Mouse (Mus musculus): Measurements from ENCODE around the gene Gm2000. TPM values are rescaled to one million over a fixed set of nuclear protein-coding genes. Genes with fewer than 3 reads are reported as not detected.
"Not testable (repeated sequence)": the region's sequence is repeated elsewhere in the genome, so short reads cannot be mapped to it uniquely, and the experiment has no call there.

Gene Gm2000
- polyA plus RNA-seq, 1 experiment from 2014 or later: 492 TPM

GRCm38 (mm10) chr1:156386880-156387279, 21.0 kb downstream of the Gm2000 start:
- Histone ChIP-seq H3K4me1 (replicated peaks; ENCODE audit: control insufficient read depth, insufficient read depth, low read length) (no peaks in the 10 kb centered on the region), H3K36me3 (ENCODE audit: control insufficient read depth, insufficient read depth) (no peaks in the 10 kb centered on the region), H3K9me3 (ENCODE audit: control insufficient read depth, low read length) (no peaks in the 10 kb centered on the region), H3K4me3 (replicated peaks; ENCODE audit: low read length) (no peak overlapping the region), H3K9ac (replicated peaks; ENCODE audit: low read depth, low read length) (no peak overlapping the region), H3K27ac (ENCODE audit: low read length) (no peak overlapping the region), H3K27me3 (replicated peaks; ENCODE audit: control insufficient read depth, insufficient read depth, low read length) (no peaks in the 10 kb centered on the region), H3K4me2 (ENCODE audit: low read length) (no peak overlapping the region)
- ATAC-seq: no peak
- WGBS: 75% methylated on average over 3 of the region's 3 CpGs

GRCm38 (mm10) chr1:156393148-156393547, 27.3 kb downstream of the Gm2000 start:
- ATAC-seq: no peak
- no peaks in the 10 kb centered on the region for H3K27me3 ChIP-seq (replicated peaks; ENCODE audit: control insufficient read depth, insufficient read depth, low read length)
- H3K4me3 ChIP-seq (replicated peaks; ENCODE audit: low read length): no peak overlapping the region
- H3K9me3 ChIP-seq (ENCODE audit: control insufficient read depth, low read length): no peaks in the 10 kb centered on the region
- H3K4me1 ChIP-seq (replicated peaks; ENCODE audit: control insufficient read depth, insufficient read depth, low read length): no peaks in the 10 kb centered on the region
- no peak overlapping the region for H3K27ac ChIP-seq (ENCODE audit: low read length)
- H3K9ac ChIP-seq (replicated peaks; ENCODE audit: low read depth, low read length): no peak overlapping the region
- H3K4me2 ChIP-seq (ENCODE audit: low read length): no peak overlapping the region
- WGBS: 91% methylated on average over 4 of the region's 4 CpGs
- H3K36me3 ChIP-seq (ENCODE audit: control insufficient read depth, insufficient read depth): no peaks in the 10 kb centered on the region

- H3K27ac ChIP-seq (ENCODE audit: low read length); H3K4me1 ChIP-seq (replicated peaks; ENCODE audit: control insufficient read depth, insufficient read depth, low read length); H3K4me2 ChIP-seq (ENCODE audit: low read length); H3K9me3 ChIP-seq (ENCODE audit: control insufficient read depth, low read length); H3K27me3 ChIP-seq (replicated peaks; ENCODE audit: control insufficient read depth, insufficient read depth, low read length); ATAC-seq; H3K9ac ChIP-seq (replicated peaks; ENCODE audit: low read depth, low read length); H3K4me3 ChIP-seq (replicated peaks; ENCODE audit: low read length); H3K36me3 ChIP-seq (ENCODE audit: control insufficient read depth, insufficient read depth): not testable (repeated sequence)
- 89% methylated on average over 3 of the region's 3 CpGs for WGBS
Observed at GRCm38 (mm10) chr1:156400159-156400558, 34.3 kb downstream of the Gm2000 start.

GRCm38 (mm10) chr1:156402491-156402890, 36.7 kb downstream of the Gm2000 start:
- no peaks in the 10 kb centered on the region for H3K4me1 ChIP-seq (replicated peaks; ENCODE audit: control insufficient read depth, insufficient read depth, low read length)
- no peak overlapping the region for H3K9ac ChIP-seq (replicated peaks; ENCODE audit: low read depth, low read length)
- H3K9me3 ChIP-seq (ENCODE audit: control insufficient read depth, low read length): no peaks in the 10 kb centered on the region
- no peaks in the 10 kb centered on the region for H3K36me3 ChIP-seq (ENCODE audit: control insufficient read depth, insufficient read depth)
- WGBS: 64% methylated on average over 2 of the region's 2 CpGs
- ATAC-seq: no peak
- H3K27ac ChIP-seq (ENCODE audit: low read length): no peak overlapping the region
- H3K4me3 ChIP-seq (replicated peaks; ENCODE audit: low read length): no peak overlapping the region
- H3K4me2 ChIP-seq (ENCODE audit: low read length): no peak overlapping the region
- no peaks in the 10 kb centered on the region for H3K27me3 ChIP-seq (replicated peaks; ENCODE audit: control insufficient read depth, insufficient read depth, low read length)

GRCm38 (mm10) chr1:156403251-156403650, 37.4 kb downstream of the Gm2000 start:
- Histone ChIP-seq H3K9me3 (ENCODE audit: control insufficient read depth, low read length) (no peaks in the 10 kb centered on the region), H3K4me2 (ENCODE audit: low read length) (no peak overlapping the region), H3K9ac (replicated peaks; ENCODE audit: low read depth, low read length) (no peak overlapping the region), H3K4me1 (replicated peaks; ENCODE audit: control insufficient read depth, insufficient read depth, low read length) (no peaks in the 10 kb centered on the region), H3K27ac (ENCODE audit: low read length) (no peak overlapping the region), H3K27me3 (replicated peaks; ENCODE audit: control insufficient read depth, insufficient read depth, low read length) (no peaks in the 10 kb centered on the region), H3K36me3 (ENCODE audit: control insufficient read depth, insufficient read depth) (no peaks in the 10 kb centered on the region), H3K4me3 (replicated peaks; ENCODE audit: low read length) (no peak overlapping the region)
- 38% methylated on average over 10 of the region's 10 CpGs for WGBS
- ATAC-seq: no peak

- H3K27ac ChIP-seq (ENCODE audit: low read length): no peak overlapping the region
- no peaks in the 10 kb centered on the region for H3K9me3 ChIP-seq (ENCODE audit: control insufficient read depth, low read length)
- no peak for ATAC-seq
- no peaks in the 10 kb centered on the region for H3K36me3 ChIP-seq (ENCODE audit: control insufficient read depth, insufficient read depth)
- no peaks in the 10 kb centered on the region for H3K4me1 ChIP-seq (replicated peaks; ENCODE audit: control insufficient read depth, insufficient read depth, low read length)
- no peak overlapping the region for H3K9ac ChIP-seq (replicated peaks; ENCODE audit: low read depth, low read length)
- H3K4me2 ChIP-seq (ENCODE audit: low read length): no peak overlapping the region
- no peaks in the 10 kb centered on the region for H3K27me3 ChIP-seq (replicated peaks; ENCODE audit: control insufficient read depth, insufficient read depth, low read length)
- 74% methylated on average over 3 of the region's 3 CpGs for WGBS
- H3K4me3 ChIP-seq (replicated peaks; ENCODE audit: low read length): no peak overlapping the region
Observed at GRCm38 (mm10) chr1:156408004-156408403, 42.2 kb downstream of the Gm2000 start.

GRCm38 (mm10) chr1:156408521-156408920, 42.7 kb downstream of the Gm2000 start:
- ATAC-seq: no peak
- Histone ChIP-seq H3K36me3 (ENCODE audit: control insufficient read depth, insufficient read depth) (no peaks in the 10 kb centered on the region), H3K27me3 (replicated peaks; ENCODE audit: control insufficient read depth, insufficient read depth, low read length) (no peaks in the 10 kb centered on the region), H3K4me1 (replicated peaks; ENCODE audit: control insufficient read depth, insufficient read depth, low read length) (no peaks in the 10 kb centered on the region), H3K4me2 (ENCODE audit: low read length) (no peak overlapping the region), H3K4me3 (replicated peaks; ENCODE audit: low read length) (no peak overlapping the region), H3K9me3 (ENCODE audit: control insufficient read depth, low read length) (no peaks in the 10 kb centered on the region), H3K27ac (ENCODE audit: low read length) (no peak overlapping the region), H3K9ac (replicated peaks; ENCODE audit: low read depth, low read length) (no peak overlapping the region)
- WGBS: 70% methylated on average over 4 of the region's 4 CpGs

Other genes with a start within 250 kb of the Gm2000 start
- gene Fam163a, start 161.0 kb upstream of the Gm2000 start, polyA plus RNA-seq (2015; fragmentation: Nextera tagmentation; extraction: Ambion mirVana): 1.7 and 2.6 TPM in 2 replicates
- 0.41 and 1.3 TPM in 2 replicates for gene Tdrd5, start 62.4 kb upstream of the Gm2000 start, polyA plus RNA-seq (2015; fragmentation: Nextera tagmentation; extraction: Ambion mirVana)
- gene Nphs2, start 55.3 kb upstream of the Gm2000 start, polyA plus RNA-seq (2015; fragmentation: Nextera tagmentation; extraction: Ambion mirVana): 0.75 and 1.1 TPM in 2 replicates
- gene Axdnd1, start 55.1 kb downstream of the Gm2000 start, polyA plus RNA-seq (2015; fragmentation: Nextera tagmentation; extraction: Ambion mirVana): not detected in 2 replicates
- gene Soat1, start 108.3 kb downstream of the Gm2000 start, polyA plus RNA-seq (2015; fragmentation: Nextera tagmentation; extraction: Ambion mirVana): 10.1 and 16.2 TPM in 2 replicates
- 0.73 and 1.3 TPM in 2 replicates for gene Gm10031, start 158.0 kb downstream of the Gm2000 start, polyA plus RNA-seq (2015; fragmentation: Nextera tagmentation; extraction: Ambion mirVana)
- 7.4 TPM in 2 replicates for gene Abl2, start 192.7 kb downstream of the Gm2000 start, polyA plus RNA-seq (2015; fragmentation: Nextera tagmentation; extraction: Ambion mirVana)